Mouse (Mus musculus) myocyte (in vitro differentiated cells): ENCODE data around the gene Rnf216.

Experiments used
- CEBPB ChIP-seq: IDR thresholded peaks from 2 replicates; pipeline ENCODE4 v1.6.1; 2011; ENCODE audit warnings: mild to moderate bottlenecking, moderate library complexity; ENCODE audit not compliant: poor library complexity, insufficient read depth, severe bottlenecking
- E2F4 ChIP-seq: IDR thresholded peaks from one replicate; pipeline ENCODE4 v1.6.1; 2011; ENCODE audit warnings: mild to moderate bottlenecking, control low read depth, moderate library complexity; ENCODE audit not compliant: insufficient read depth
- MAX ChIP-seq: IDR thresholded peaks from one replicate; pipeline ENCODE4 v1.6.1; 2011; ENCODE audit warnings: low read depth, mild to moderate bottlenecking, control low read depth
- MYOD1 ChIP-seq, 3 experiments: IDR thresholded peaks; one replicate each; pipeline ENCODE4 v1.6.1; 2011; ENCODE audit warnings: control low read depth in 2 of 3, low read depth in 2 of 3, mild to moderate bottlenecking in 2 of 3, moderate library complexity in 1 of 3; ENCODE audit not compliant: insufficient read length in 2 of 3, control insufficient read depth in 1 of 3
- MYOG ChIP-seq, 3 experiments: IDR thresholded peaks; one replicate each; pipeline ENCODE4 v1.6.1; 2011; ENCODE audit warnings: control low read depth in 2 of 3, low read depth in 2 of 3, mild to moderate bottlenecking in 2 of 3; ENCODE audit not compliant: insufficient read length in 2 of 3, control insufficient read depth in 1 of 3, insufficient read depth in 1 of 3
- POLR2A ChIP-seq: IDR thresholded peaks from one replicate; pipeline ENCODE4 v1.6.1; 2011; ENCODE audit warnings: low read depth, mild to moderate bottlenecking, control low read depth, moderate library complexity; ENCODE audit not compliant: insufficient read length
- POLR2AphosphoS2 ChIP-seq: IDR thresholded peaks from one replicate; pipeline ENCODE4 v1.6.1; 2011; ENCODE audit warnings: low read depth, control low read depth; ENCODE audit not compliant: insufficient read length
- REST ChIP-seq: IDR thresholded peaks from one replicate; pipeline ENCODE4 v1.6.1; 2011; ENCODE audit warnings: mild to moderate bottlenecking, control low read depth, moderate library complexity; ENCODE audit not compliant: insufficient read depth, insufficient read length
- SRF ChIP-seq: IDR thresholded peaks from one replicate; pipeline ENCODE4 v1.6.1; 2011; ENCODE audit warnings: low read depth; ENCODE audit not compliant: control insufficient read depth, insufficient read length
- TCF12 ChIP-seq: IDR thresholded peaks from one replicate; pipeline ENCODE4 v1.6.1; 2011; ENCODE audit warnings: mild to moderate bottlenecking, control low read depth; ENCODE audit not compliant: poor library complexity, insufficient read depth, severe bottlenecking
- USF1 ChIP-seq: IDR thresholded peaks from one replicate; pipeline ENCODE4 v1.6.1; 2011; ENCODE audit warnings: low read depth, mild to moderate bottlenecking, control low read depth, moderate library complexity

- TF ChIP-seq POLR2A (no peak), CEBPB (no peak), E2F4 (no peak), TCF12 (no peak), MAX (no peak), MYOG (IDR thresholded peaks at IDR 0.05; ENCODE audit: control insufficient read depth in 1 of 3, insufficient read depth in 1 of 3, insufficient read length in 2 of 3, low read depth in 2 of 3) (no peak), POLR2AphosphoS2 (no peak), MYOD1 (IDR thresholded peaks at IDR 0.05; ENCODE audit: control insufficient read depth in 1 of 3, insufficient read length in 2 of 3, low read depth in 2 of 3) (no peak), USF1 (no peak), REST (no peak), SRF (no peak)
Measured at GRCm38 (mm10) chr5:143084898-143085297, 27.9 kb downstream of the Rnf216 start.
